Mouse (Mus musculus): ENCODE results near the gene Fdx1l. TPM values are rescaled to one million over a fixed set of nuclear protein-coding genes. Genes with fewer than 3 reads are reported as not detected.

Gene Fdx1l
- polyA plus RNA-seq, 1 experiment from 2014 or later = 55.5 TPM

- Histone ChIP-seq H3K27ac (ENCODE audit: low read depth, low read length) (no peak overlapping the region), H3K4me1 (ENCODE audit: control insufficient read depth, insufficient read depth, low read length) (peaks cover 12% of the 10 kb centered on the region), H3K4me2 (ENCODE audit: low read depth) (peak overlapping the region; percentile 76), H3K9me3 (ENCODE audit: control insufficient read depth, low read length) (no peaks in the 10 kb centered on the region), H3K9ac (ENCODE audit: low read length) (no peak overlapping the region; the same call in 1 of the 2 replicates), H3K27me3 (ENCODE audit: control insufficient read depth, insufficient read depth, low read length) (no peaks in the 10 kb centered on the region), H3K4me3 (ENCODE audit: low read depth, low read length) (peak overlapping the region; percentile 78), H3K36me3 (ENCODE audit: control insufficient read depth, insufficient read depth, low read length) (peaks cover 22% of the 10 kb centered on the region)
- DNase-seq (ENCODE audit: low spot score) = no peak
- ATAC-seq (ENCODE audit: insufficient read depth, low FRiP score, low TSS enrichment) = no peak
- 88% methylated on average over 1 of the region's 1 CpGs for WGBS
These were observed 17.1 kb upstream of the Fdx1l start for GRCm38 (mm10) chr9:21090537-21090936.

GRCm38 (mm10) chr9:21083324-21083723 is 9.9 kb upstream of the Fdx1l start:
- Histone ChIP-seq H3K27ac (ENCODE audit: low read depth, low read length) (no peak overlapping the region), H3K4me3 (ENCODE audit: low read depth, low read length) (no peak overlapping the region), H3K9ac (ENCODE audit: low read length) (no peak overlapping the region), H3K36me3 (ENCODE audit: control insufficient read depth, insufficient read depth, low read length) (peaks cover 43% of the 10 kb centered on the region), H3K4me2 (ENCODE audit: low read depth) (no peak overlapping the region), H3K9me3 (ENCODE audit: control insufficient read depth, low read length) (no peaks in the 10 kb centered on the region), H3K4me1 (ENCODE audit: control insufficient read depth, insufficient read depth, low read length) (no peaks in the 10 kb centered on the region), H3K27me3 (ENCODE audit: control insufficient read depth, insufficient read depth, low read length) (no peaks in the 10 kb centered on the region)
- WGBS = 92% methylated on average over 3 of the region's 3 CpGs
- DNase-seq (ENCODE audit: low spot score) = no peak
- ATAC-seq (ENCODE audit: insufficient read depth, low FRiP score, low TSS enrichment) = no peak

GRCm38 (mm10) chr9:21081127-21081526 is 7.7 kb upstream of the Fdx1l start:
- H3K4me1 ChIP-seq (ENCODE audit: control insufficient read depth, insufficient read depth, low read length) = no peaks in the 10 kb centered on the region
- WGBS = 94% methylated on average over 9 of the region's 9 CpGs
- no peak overlapping the region for H3K4me2 ChIP-seq (ENCODE audit: low read depth)
- H3K27ac ChIP-seq (ENCODE audit: low read depth, low read length) = no peak overlapping the region
- peaks cover 46% of the 10 kb centered on the region for H3K36me3 ChIP-seq (ENCODE audit: control insufficient read depth, insufficient read depth, low read length)
- no peaks in the 10 kb centered on the region for H3K9me3 ChIP-seq (ENCODE audit: control insufficient read depth, low read length)
- H3K27me3 ChIP-seq (ENCODE audit: control insufficient read depth, insufficient read depth, low read length) = no peaks in the 10 kb centered on the region
- no peak for ATAC-seq (ENCODE audit: insufficient read depth, low FRiP score, low TSS enrichment)
- no peak for DNase-seq (ENCODE audit: low spot score)
- no peak overlapping the region for H3K9ac ChIP-seq (ENCODE audit: low read length)
- H3K4me3 ChIP-seq (ENCODE audit: low read depth, low read length) = no peak overlapping the region

- H3K4me3 ChIP-seq (ENCODE audit: low read depth, low read length) = no peak overlapping the region
- no peak overlapping the region for H3K9ac ChIP-seq (ENCODE audit: low read length)
- H3K9me3 ChIP-seq (ENCODE audit: control insufficient read depth, low read length) = no peaks in the 10 kb centered on the region
- H3K27ac ChIP-seq (ENCODE audit: low read depth, low read length) = no peak overlapping the region
- ATAC-seq (ENCODE audit: insufficient read depth, low FRiP score, low TSS enrichment) = no peak
- no peaks in the 10 kb centered on the region for H3K27me3 ChIP-seq (ENCODE audit: control insufficient read depth, insufficient read depth, low read length)
- H3K4me1 ChIP-seq (ENCODE audit: control insufficient read depth, insufficient read depth, low read length) = peaks cover 4% of the 10 kb centered on the region; the same call in 1 of the 2 replicates
- no peak for DNase-seq (ENCODE audit: low spot score)
- H3K4me2 ChIP-seq (ENCODE audit: low read depth) = no peak overlapping the region
- H3K36me3 ChIP-seq (ENCODE audit: control insufficient read depth, insufficient read depth, low read length) = peaks cover 36% of the 10 kb centered on the region
- WGBS = 93% methylated on average over 3 of the region's 3 CpGs
These were observed 2.2 kb upstream of the Fdx1l start for GRCm38 (mm10) chr9:21075625-21076024.

GRCm38 (mm10) chr9:21074173-21074572 is 759 bp upstream of the Fdx1l start:
- DNase-seq (ENCODE audit: low spot score) = no peak
- peaks cover 27% of the 10 kb centered on the region for H3K36me3 ChIP-seq (ENCODE audit: control insufficient read depth, insufficient read depth, low read length)
- H3K27me3 ChIP-seq (ENCODE audit: control insufficient read depth, insufficient read depth, low read length) = no peaks in the 10 kb centered on the region
- no peak overlapping the region for H3K27ac ChIP-seq (ENCODE audit: low read depth, low read length)
- H3K4me3 ChIP-seq (ENCODE audit: low read depth, low read length) = no peak overlapping the region
- WGBS = 76% methylated on average over 1 of the region's 1 CpGs
- H3K4me2 ChIP-seq (ENCODE audit: low read depth) = no peak overlapping the region
- no peaks in the 10 kb centered on the region for H3K9me3 ChIP-seq (ENCODE audit: control insufficient read depth, low read length)
- peaks cover 4% of the 10 kb centered on the region; the same call in 1 of the 2 replicates for H3K4me1 ChIP-seq (ENCODE audit: control insufficient read depth, insufficient read depth, low read length)
- ATAC-seq (ENCODE audit: insufficient read depth, low FRiP score, low TSS enrichment) = no peak
- no peak overlapping the region for H3K9ac ChIP-seq (ENCODE audit: low read length)

GRCm38 (mm10) chr9:21072641-21073040 is 773 bp downstream of the Fdx1l start:
- H3K4me3 ChIP-seq (ENCODE audit: low read depth, low read length) = peak overlapping the region; percentile 88
- H3K4me2 ChIP-seq (ENCODE audit: low read depth) = peak overlapping the region; percentile 85
- 21% methylated on average over 4 of the region's 4 CpGs for WGBS
- peaks cover 4% of the 10 kb centered on the region; the same call in 1 of the 2 replicates for H3K4me1 ChIP-seq (ENCODE audit: control insufficient read depth, insufficient read depth, low read length)
- no peaks in the 10 kb centered on the region for H3K27me3 ChIP-seq (ENCODE audit: control insufficient read depth, insufficient read depth, low read length)
- no peak overlapping the region for H3K27ac ChIP-seq (ENCODE audit: low read depth, low read length)
- H3K9me3 ChIP-seq (ENCODE audit: control insufficient read depth, low read length) = no peaks in the 10 kb centered on the region
- H3K36me3 ChIP-seq (ENCODE audit: control insufficient read depth, insufficient read depth, low read length) = peaks cover 18% of the 10 kb centered on the region
- DNase-seq (ENCODE audit: low spot score) (no peak), ATAC-seq (ENCODE audit: insufficient read depth, low FRiP score, low TSS enrichment) (no peak)
- H3K9ac ChIP-seq (ENCODE audit: low read length) = peak overlapping the region; percentile 91

GRCm38 (mm10) chr9:21067006-21067684 is 6.3 kb downstream of the Fdx1l start, which contains the start of gene Zglp1:
Gene Zglp1, minus strand, starts transcription at chr9:21067093.
- DNase-seq (ENCODE audit: low spot score) (no peak), ATAC-seq (ENCODE audit: insufficient read depth, low FRiP score, low TSS enrichment) (no peak)
- no peak within 1 kb of the TSS for H3K27ac ChIP-seq (ENCODE audit: low read depth, low read length)
- H3K9ac ChIP-seq (ENCODE audit: low read length) = no peak within 1 kb of the TSS
- H3K4me3 ChIP-seq (ENCODE audit: low read depth, low read length) = no peak within 1 kb of the TSS
- no peaks in the 10 kb centered on the region for H3K36me3 ChIP-seq (ENCODE audit: control insufficient read depth, insufficient read depth, low read length)
- no peaks in the 10 kb centered on the region for H3K9me3 ChIP-seq (ENCODE audit: control insufficient read depth, low read length)
- H3K4me1 ChIP-seq (ENCODE audit: control insufficient read depth, insufficient read depth, low read length) = no peaks in the 10 kb centered on the region
- H3K27me3 ChIP-seq (ENCODE audit: control insufficient read depth, insufficient read depth, low read length) = no peaks in the 10 kb centered on the region
- WGBS = 87% methylated on average over 27 of the region's 27 CpGs
- no peak within 1 kb of the TSS for H3K4me2 ChIP-seq (ENCODE audit: low read depth)

- 82% methylated on average over 2 of the region's 2 CpGs for WGBS
These were observed 10.5 kb downstream of the Fdx1l start for GRCm38 (mm10) chr9:21062928-21063327.

GRCm38 (mm10) chr9:21051578-21051977 is 21.8 kb downstream of the Fdx1l start:
- no peaks in the 10 kb centered on the region for H3K4me1 ChIP-seq (ENCODE audit: control insufficient read depth, insufficient read depth, low read length)
- no peak overlapping the region for H3K4me3 ChIP-seq (ENCODE audit: low read depth, low read length)
- DNase-seq (ENCODE audit: low spot score) = no peak
- no peak overlapping the region for H3K4me2 ChIP-seq (ENCODE audit: low read depth)
- no peaks in the 10 kb centered on the region for H3K36me3 ChIP-seq (ENCODE audit: control insufficient read depth, insufficient read depth, low read length)
- no peaks in the 10 kb centered on the region for H3K27me3 ChIP-seq (ENCODE audit: control insufficient read depth, insufficient read depth, low read length)
- H3K9ac ChIP-seq (ENCODE audit: low read length) = no peak overlapping the region
- ATAC-seq (ENCODE audit: insufficient read depth, low FRiP score, low TSS enrichment) = no peak
- H3K9me3 ChIP-seq (ENCODE audit: control insufficient read depth, low read length) = no peaks in the 10 kb centered on the region
- WGBS = 75% methylated on average over 10 of the region's 10 CpGs
- no peak overlapping the region for H3K27ac ChIP-seq (ENCODE audit: low read depth, low read length)

More at GRCm38 (mm10) chr9:21062928-21063327, 10.5 kb downstream of the Fdx1l start:
- Histone ChIP-seq H3K4me1 (ENCODE audit: control insufficient read depth, insufficient read depth, low read length) (no peaks in the 10 kb centered on the region), H3K27ac (ENCODE audit: low read depth, low read length) (no peak overlapping the region), H3K4me2 (ENCODE audit: low read depth) (no peak overlapping the region), H3K27me3 (ENCODE audit: control insufficient read depth, insufficient read depth, low read length) (no peaks in the 10 kb centered on the region), H3K36me3 (ENCODE audit: control insufficient read depth, insufficient read depth, low read length) (no peaks in the 10 kb centered on the region), H3K9ac (ENCODE audit: low read length) (no peak overlapping the region), H3K9me3 (ENCODE audit: control insufficient read depth, low read length) (no peaks in the 10 kb centered on the region), H3K4me3 (ENCODE audit: low read depth, low read length) (no peak overlapping the region)
- ATAC-seq (ENCODE audit: insufficient read depth, low FRiP score, low TSS enrichment) = no peak
- no peak for DNase-seq (ENCODE audit: low spot score)
